Mouse (Mus musculus): ENCODE results near the gene Oit3. TPM values are rescaled to one million over a fixed set of nuclear protein-coding genes. Genes with fewer than 3 reads are reported as not detected.

Oit3 gene
- total RNA-seq, 2 experiments from 2014 or later = 0.79 to 0.99 TPM

Other genes starting within 250 kb of the Oit3 start
- 10 to 100 TPM; 45.0 to 52.0 TPM for gene Sept10, start 219.9 kb downstream of the Oit3 start, total RNA-seq (2021)
- gene Sowahc, start 219.8 kb downstream of the Oit3 start, total RNA-seq (2021) = 1 to 10 TPM; 1.9 to 2.0 TPM
- 10 to 100 TPM; 21.2 to 25.3 TPM for gene P4ha1, start 118.5 kb downstream of the Oit3 start, total RNA-seq (2021)
- 100 to 1,000 TPM; 134 to 144 TPM for gene Gm10273, start 46.1 kb downstream of the Oit3 start, total RNA-seq (2021)
- under 1 TPM; 0.25 to 0.41 TPM for gene Pla2g12b, start 38.1 kb downstream of the Oit3 start, total RNA-seq (2021)
- not detected for gene Gm10322, start 174.3 kb upstream of the Oit3 start, total RNA-seq (2021)
- 10 to 100 TPM; 27.9 to 32.6 TPM for gene Mcu, start 174.9 kb upstream of the Oit3 start, total RNA-seq (2021)